Mouse (Mus musculus) cerebellum, adult 2 months (tissue): ENCODE measurements around the gene Dynlt1b.
"Not testable (repeated sequence)": the region's sequence is repeated elsewhere in the genome, so short reads cannot be mapped to it uniquely, and the experiment has no call there.

Experiments
- CTCF ChIP-seq: fragments of 200-500 bp; IDR thresholded peaks from 2 replicates; pipeline ENCODE4 v1.5.1; 2011; ENCODE audit warnings: low read depth, mild to moderate bottlenecking, control low read depth, low read length, moderate library complexity, borderline replicate concordance; ENCODE audit not compliant: insufficient read depth
- POLR2A ChIP-seq: fragments of 200-500 bp; IDR thresholded peaks from 2 replicates; pipeline ENCODE4 v1.6.1; 2011; ENCODE audit warnings: low read length, control low read depth, borderline replicate concordance; ENCODE audit not compliant: insufficient read depth

DNA sequence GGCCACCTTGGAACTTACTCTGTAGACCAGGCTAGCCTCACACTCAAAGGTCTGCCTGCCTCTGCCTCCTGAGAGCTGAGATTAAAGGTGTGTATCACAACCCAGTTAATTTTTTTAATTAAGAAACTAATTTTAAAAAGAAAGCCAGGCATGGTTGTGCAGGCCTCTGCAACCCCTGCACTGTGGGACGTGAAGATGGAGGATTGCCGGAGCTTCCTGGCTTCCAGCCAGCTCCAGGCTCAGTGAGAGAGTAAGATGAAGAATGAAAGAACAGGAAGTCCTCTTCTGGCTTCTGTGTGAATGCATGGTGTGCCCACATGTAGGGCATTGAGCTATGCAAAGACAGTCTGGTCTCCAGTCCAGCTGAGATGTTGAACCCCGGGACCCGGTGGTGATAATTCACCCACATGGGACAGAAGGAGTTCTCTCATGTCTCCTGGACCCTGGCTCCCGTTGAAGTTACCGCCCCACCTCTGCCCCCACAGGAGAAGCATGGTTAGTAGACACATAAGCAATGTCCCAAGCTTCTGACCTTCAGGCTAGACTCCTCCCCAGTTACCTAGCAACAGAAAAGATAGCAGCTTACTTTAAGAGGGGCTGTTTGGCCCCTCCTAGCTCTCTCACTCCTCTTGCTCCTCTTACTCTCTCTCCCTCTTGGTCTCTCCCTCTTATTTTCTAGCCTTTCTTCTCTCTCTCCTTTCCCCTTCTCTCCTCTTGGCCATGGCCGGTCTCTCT, 51.1 kb downstream of the Dynlt1b start:
- not testable (repeated sequence) for TF ChIP-seq POLR2A, CTCF
